Mouse (Mus musculus): Measurements from ENCODE around the gene Mesd. TPM values are rescaled to one million over a fixed set of nuclear protein-coding genes. Genes with fewer than 3 reads are reported as not detected.

Mesd gene
- polyA plus RNA-seq, 1 experiment from 2014 or later: 111 TPM

DNA sequence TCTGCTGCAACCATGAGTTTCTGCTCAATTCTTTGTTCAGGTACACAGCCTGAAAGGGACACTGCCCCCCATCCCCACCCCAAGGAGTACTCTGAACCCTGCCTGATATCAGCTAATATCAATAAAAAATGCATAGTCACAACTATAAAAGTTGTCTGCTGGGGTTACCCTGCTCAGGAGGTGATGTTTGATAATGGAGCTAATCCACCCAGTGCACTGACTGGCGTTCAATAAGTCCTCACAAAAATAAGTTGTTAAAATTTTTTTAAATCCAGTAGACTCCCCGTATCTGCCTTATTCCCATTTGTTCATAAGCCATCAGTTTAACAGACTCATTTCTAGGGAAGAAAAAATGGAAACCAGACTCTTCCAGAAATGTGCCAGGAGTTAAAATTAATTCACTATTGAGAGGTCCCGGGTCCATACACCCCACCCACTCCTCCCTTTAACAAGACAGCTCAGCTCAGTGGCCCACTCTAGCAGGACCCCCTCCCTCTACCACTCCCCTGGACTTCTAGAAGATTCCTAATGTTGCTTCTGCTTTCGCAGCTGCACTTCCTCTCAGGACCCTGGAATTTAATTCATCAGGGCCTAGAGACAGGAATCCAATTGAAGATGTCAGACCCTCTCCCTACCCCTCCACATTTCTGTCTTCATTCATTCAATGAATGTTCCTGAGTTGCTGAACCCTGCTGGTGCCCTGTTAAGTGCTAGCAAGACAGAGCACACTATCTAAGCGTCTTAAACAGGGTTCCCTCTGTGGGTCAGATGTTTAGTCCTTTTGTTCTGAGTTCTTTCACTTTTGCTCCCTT lies 32.5 kb upstream of the Mesd start:
- H3K36me3 ChIP-seq (ENCODE audit: insufficient read depth): no peaks in the 10 kb centered on the region
- WGBS: 49% methylated on average over 5 of the region's 5 CpGs
- no peak overlapping the region for H3K9ac ChIP-seq
- no peak for DNase-seq
- H3K9me3 ChIP-seq (ENCODE audit: low read depth, low read length): no peaks in the 10 kb centered on the region
- H3K4me3 ChIP-seq (ENCODE audit: low read depth, low read length): no peak overlapping the region
- no peak for ATAC-seq (ENCODE audit: insufficient read depth)
- no peak overlapping the region for H3K27ac ChIP-seq (ENCODE audit: low read depth)
- no peak overlapping the region for H3K4me2 ChIP-seq
- peaks cover 4% of the 10 kb centered on the region; the same call in 1 of the 2 replicates for H3K4me1 ChIP-seq (ENCODE audit: insufficient read depth)
- H3K27me3 ChIP-seq (ENCODE audit: insufficient read depth, low read length): no peaks in the 10 kb centered on the region
- TF ChIP-seq CTCF (IDR thresholded peaks at IDR 0.05; ENCODE audit: low read depth): no peak

DNA sequence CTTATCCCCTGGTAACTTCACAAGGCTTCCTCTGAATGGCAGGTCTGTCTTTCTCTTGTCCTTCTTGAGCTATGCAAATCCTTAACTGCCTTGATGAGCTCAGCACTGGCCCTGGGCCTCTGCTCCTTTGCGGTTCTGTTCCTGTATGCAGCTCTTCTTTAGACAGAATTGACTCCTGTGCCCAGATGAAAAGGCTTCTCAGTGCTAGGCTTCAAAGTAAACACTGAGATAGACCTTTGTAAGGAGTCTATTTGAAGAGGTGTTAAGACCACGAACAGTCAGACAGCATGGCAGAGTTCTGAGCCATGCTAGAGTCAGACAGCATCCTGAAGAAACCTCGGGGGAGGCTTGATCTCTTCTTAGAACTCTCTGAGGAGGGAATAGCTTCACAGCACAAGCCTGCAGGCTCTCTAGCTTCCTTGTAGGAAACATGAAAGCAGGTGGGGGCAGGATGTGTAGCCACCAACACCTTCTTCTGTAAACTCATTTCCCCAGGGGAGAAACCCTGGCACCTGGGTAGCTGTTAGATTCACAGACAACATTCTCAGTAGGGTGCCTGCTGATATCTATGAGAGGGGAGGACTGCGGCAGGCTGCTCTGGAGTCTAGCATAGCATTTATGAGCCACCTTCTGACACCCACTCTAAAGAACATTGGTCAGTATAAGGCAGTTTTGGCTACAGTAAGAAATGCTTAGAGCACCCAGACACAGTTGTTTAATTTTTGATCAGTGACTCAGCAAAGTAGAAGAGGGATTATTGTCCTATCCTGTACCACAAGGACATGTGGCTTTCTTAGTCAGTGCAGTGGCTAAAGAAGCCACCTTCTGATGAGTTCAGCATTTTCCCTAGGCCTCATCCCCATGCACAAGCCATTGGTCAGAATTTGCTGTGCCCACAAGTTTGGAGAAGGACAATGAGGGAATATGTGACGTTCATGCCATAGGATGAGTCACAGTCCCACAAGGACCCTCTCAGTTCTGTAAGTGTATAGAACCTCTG lies 31.6 kb upstream of the Mesd start:
- WGBS: 34% methylated on average over 5 of the region's 5 CpGs

DNA sequence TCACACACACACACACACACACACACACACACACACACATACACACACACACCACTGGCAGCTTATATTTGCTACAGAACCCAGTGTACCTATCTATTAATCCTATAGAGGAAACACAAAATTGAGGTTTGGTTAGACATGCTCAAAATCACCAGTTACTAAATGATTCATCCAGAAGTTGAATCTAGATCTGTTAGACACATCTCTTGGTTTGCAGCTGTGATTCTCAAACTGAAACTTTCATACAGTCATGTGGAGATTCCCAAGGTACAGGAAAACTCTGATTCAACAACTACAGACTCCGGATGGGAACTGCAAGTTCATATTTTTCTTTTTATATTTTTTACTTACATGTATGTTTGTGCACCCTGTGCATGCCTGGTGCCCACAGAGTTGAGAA lies 29.1 kb upstream of the Mesd start:
- no peaks in the 10 kb centered on the region for H3K9me3 ChIP-seq (ENCODE audit: low read depth, low read length)
- ATAC-seq (ENCODE audit: insufficient read depth): no peak
- DNase-seq: no peak
- WGBS: 74% methylated on average over 1 of the region's 1 CpGs
- no peak overlapping the region for H3K4me3 ChIP-seq (ENCODE audit: low read depth, low read length)
- no peak overlapping the region for H3K4me2 ChIP-seq
- H3K27me3 ChIP-seq (ENCODE audit: insufficient read depth, low read length): no peaks in the 10 kb centered on the region
- peaks cover 3% of the 10 kb centered on the region; the same call in 1 of the 2 replicates for H3K4me1 ChIP-seq (ENCODE audit: insufficient read depth)
- no peak for TF ChIP-seq CTCF (IDR thresholded peaks at IDR 0.05; ENCODE audit: low read depth)
- H3K36me3 ChIP-seq (ENCODE audit: insufficient read depth): no peaks in the 10 kb centered on the region
- no peak overlapping the region for H3K9ac ChIP-seq
- no peak overlapping the region for H3K27ac ChIP-seq (ENCODE audit: low read depth)

More for the DNA sequence above, 31.6 kb upstream of the Mesd start:
- Histone ChIP-seq H3K4me1 (ENCODE audit: insufficient read depth) (no peaks in the 10 kb centered on the region; the same call in 1 of the 2 replicates), H3K27ac (ENCODE audit: low read depth) (no peak overlapping the region), H3K27me3 (ENCODE audit: insufficient read depth, low read length) (no peaks in the 10 kb centered on the region), H3K9me3 (ENCODE audit: low read depth, low read length) (no peaks in the 10 kb centered on the region), H3K4me3 (ENCODE audit: low read depth, low read length) (no peak overlapping the region), H3K36me3 (ENCODE audit: insufficient read depth) (no peaks in the 10 kb centered on the region), H3K4me2 (no peak overlapping the region), H3K9ac (no peak overlapping the region)
- ATAC-seq (ENCODE audit: insufficient read depth) (no peak), DNase-seq (no peak)
- TF ChIP-seq CTCF (IDR thresholded peaks at IDR 0.05; ENCODE audit: low read depth): no peak

DNA sequence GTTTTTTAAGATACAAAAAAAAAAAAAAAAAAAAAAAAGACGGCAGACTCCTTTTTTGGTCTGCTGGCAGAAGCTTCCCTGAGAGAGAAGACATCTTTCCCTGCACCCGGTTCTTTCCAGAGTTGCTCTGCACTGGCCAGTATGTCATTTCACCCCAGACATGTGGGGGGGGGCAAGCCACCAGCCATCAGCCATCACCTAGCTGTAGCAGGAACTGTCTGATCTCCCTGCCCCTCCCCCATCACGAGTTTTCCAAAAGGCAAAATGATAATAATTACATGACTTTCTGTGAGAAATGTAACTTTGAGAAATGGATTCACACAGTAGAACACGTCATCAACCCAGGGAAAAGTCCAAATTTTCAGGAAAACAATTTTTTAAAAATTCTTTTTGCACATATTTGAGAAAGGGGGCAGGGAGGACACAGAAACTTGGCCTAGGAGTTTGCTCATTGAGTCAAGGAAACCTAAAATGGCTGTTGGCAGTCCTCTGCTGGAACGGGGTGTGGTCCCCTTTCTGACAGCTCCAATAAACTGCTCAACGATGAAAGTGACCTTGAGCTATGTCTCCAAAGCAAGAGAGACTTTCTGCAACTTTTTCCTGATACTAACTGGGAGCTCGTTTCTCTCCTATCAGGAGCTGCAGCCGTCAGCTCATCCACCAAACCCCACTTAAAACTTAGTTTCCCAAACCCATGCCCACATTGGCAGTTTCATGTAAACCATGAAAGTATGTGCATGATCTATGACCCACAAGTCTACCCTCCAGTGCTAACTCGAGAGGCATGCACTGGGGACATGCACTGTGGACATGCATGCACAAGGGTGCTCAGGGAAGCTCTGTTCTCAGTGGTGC lies 27.7 kb upstream of the Mesd start:
- peak overlapping the region; percentile 32 for H3K4me2 ChIP-seq
- 32% methylated on average over 9 of the region's 9 CpGs for WGBS
- no peaks in the 10 kb centered on the region for H3K27me3 ChIP-seq (ENCODE audit: insufficient read depth, low read length)
- no peak overlapping the region for H3K9ac ChIP-seq
- peaks cover 3% of the 10 kb centered on the region; the same call in 1 of the 2 replicates for H3K4me1 ChIP-seq (ENCODE audit: insufficient read depth)
- peak; percentile 92 for ATAC-seq (ENCODE audit: insufficient read depth)
- no peak overlapping the region for H3K4me3 ChIP-seq (ENCODE audit: low read depth, low read length)
- no peaks in the 10 kb centered on the region for H3K9me3 ChIP-seq (ENCODE audit: low read depth, low read length)
- H3K36me3 ChIP-seq (ENCODE audit: insufficient read depth): no peaks in the 10 kb centered on the region
- DNase-seq: peak; percentile 86
- TF ChIP-seq CTCF (IDR thresholded peaks at IDR 0.05; ENCODE audit: low read depth): no peak
- peak overlapping the region; percentile 68 for H3K27ac ChIP-seq (ENCODE audit: low read depth)

DNA sequence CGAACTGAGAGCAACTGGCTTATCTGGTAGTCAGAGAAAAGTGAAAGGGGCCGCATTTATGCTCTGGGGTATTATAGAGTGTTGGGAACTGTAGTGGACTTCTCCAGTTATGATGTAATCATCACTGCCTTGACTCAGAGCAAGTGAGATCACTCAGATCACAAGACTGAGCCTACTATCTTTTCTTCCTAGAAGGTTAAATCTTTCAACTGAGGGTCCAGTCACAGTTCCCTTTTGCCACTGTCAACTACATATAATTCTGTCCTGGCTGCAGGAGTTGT lies 27.1 kb upstream of the Mesd start:
- DNase-seq (peak; percentile 49), ATAC-seq (ENCODE audit: insufficient read depth) (0 out of 2 replicates have a peak, but pooled peaks have one; percentile 25)
- peaks cover 3% of the 10 kb centered on the region; the same call in 1 of the 2 replicates for H3K4me1 ChIP-seq (ENCODE audit: insufficient read depth)
- no peak overlapping the region for H3K9ac ChIP-seq
- H3K4me2 ChIP-seq: no peak overlapping the region; the same call in 1 of the 2 replicates
- H3K9me3 ChIP-seq (ENCODE audit: low read depth, low read length): no peaks in the 10 kb centered on the region
- no peaks in the 10 kb centered on the region for H3K27me3 ChIP-seq (ENCODE audit: insufficient read depth, low read length)
- H3K27ac ChIP-seq (ENCODE audit: low read depth): peak overlapping the region; percentile 68
- WGBS: 34% methylated on average over 2 of the region's 2 CpGs
- no peak overlapping the region for H3K4me3 ChIP-seq (ENCODE audit: low read depth, low read length)
- no peak for TF ChIP-seq CTCF (IDR thresholded peaks at IDR 0.05; ENCODE audit: low read depth)
- H3K36me3 ChIP-seq (ENCODE audit: insufficient read depth): no peaks in the 10 kb centered on the region

DNA sequence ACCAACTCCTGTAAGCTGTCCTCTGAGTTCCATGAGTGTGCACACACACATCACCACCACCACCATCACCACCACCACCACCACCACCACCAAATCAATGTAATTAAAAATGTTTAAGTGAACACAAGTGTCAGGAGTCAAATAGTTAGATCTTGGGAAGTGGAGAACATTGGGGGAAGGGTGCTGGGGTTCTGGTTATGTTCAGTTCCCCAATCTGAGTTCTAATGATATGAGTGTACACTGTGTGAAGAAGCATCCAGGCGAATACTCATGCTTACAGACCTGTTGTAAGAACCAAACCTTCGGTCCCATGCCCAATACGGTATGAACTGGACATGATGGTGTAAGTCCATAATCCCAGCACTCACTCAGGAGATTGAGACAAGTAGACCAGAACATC lies 26.3 kb upstream of the Mesd start:
- DNase-seq (no peak), ATAC-seq (ENCODE audit: insufficient read depth) (no peak)
- Histone ChIP-seq H3K36me3 (ENCODE audit: insufficient read depth) (no peaks in the 10 kb centered on the region), H3K4me3 (ENCODE audit: low read depth, low read length) (no peak overlapping the region), H3K4me1 (ENCODE audit: insufficient read depth) (peaks cover 3% of the 10 kb centered on the region; the same call in 1 of the 2 replicates), H3K4me2 (no peak overlapping the region), H3K27ac (ENCODE audit: low read depth) (no peak overlapping the region), H3K9ac (no peak overlapping the region), H3K27me3 (ENCODE audit: insufficient read depth, low read length) (no peaks in the 10 kb centered on the region), H3K9me3 (ENCODE audit: low read depth, low read length) (no peaks in the 10 kb centered on the region)
- 91% methylated on average over 3 of the region's 3 CpGs for WGBS
- TF ChIP-seq CTCF (IDR thresholded peaks at IDR 0.05; ENCODE audit: low read depth): no peak

Data from lung, embryonic 14.5 days (tissue).